Mouse (Mus musculus) cerebellum, postnatal 14 days (tissue): ENCODE measurements around the gene Rsph9.
A peak's percentile ranks its signal among the peaks of the same experiment; 100 is the strongest.

Experiments
- DNase-seq, 2 experiments: peaks; one replicate each; pipeline ENCODE4 v3.0.0; 2021; ENCODE audit warnings: mixed read lengths in 2 of 2

The Rsph9 gene

DNA sequence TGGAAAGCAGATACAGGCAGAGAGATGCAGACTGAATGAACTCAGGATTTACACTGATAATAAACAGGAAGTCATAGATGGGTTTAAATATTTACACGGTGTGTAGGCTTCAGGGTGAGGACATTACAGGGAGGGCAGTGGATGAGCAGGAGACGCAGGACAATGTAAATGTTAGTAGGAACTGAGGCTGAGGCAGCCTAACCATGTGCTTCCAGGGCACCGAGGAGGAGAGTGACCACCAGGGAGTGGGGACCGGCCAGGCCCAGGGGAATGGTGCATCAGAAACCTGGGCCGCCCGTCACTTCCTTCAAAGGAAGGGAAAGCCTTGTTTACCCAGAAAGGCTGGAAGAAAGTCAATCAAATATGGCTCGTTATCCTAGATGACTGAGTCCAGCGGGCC, 45.5 kb downstream of the Rsph9 start:
- DNase-seq = no peak

DNA sequence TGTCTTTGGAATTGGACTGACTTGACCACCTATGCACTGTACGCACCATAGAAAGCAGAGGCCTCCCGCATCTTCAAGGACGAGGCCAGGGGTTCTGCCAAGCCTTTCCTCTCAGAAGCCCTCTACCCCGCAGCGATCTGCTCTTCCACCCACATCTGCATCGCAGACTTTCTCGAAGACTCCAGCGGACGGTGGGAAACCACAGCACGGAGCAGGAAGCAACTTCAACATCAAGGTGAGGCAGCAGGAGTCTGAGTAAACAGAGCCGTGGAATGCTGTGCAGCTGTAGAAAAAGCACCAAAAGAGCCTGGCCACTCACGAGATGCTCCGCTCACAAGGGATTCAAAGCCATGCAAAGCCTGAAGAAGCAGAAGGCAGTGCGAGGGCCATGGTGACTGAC, 52.1 kb downstream of the Rsph9 start:
- DNase-seq = no peak

DNA sequence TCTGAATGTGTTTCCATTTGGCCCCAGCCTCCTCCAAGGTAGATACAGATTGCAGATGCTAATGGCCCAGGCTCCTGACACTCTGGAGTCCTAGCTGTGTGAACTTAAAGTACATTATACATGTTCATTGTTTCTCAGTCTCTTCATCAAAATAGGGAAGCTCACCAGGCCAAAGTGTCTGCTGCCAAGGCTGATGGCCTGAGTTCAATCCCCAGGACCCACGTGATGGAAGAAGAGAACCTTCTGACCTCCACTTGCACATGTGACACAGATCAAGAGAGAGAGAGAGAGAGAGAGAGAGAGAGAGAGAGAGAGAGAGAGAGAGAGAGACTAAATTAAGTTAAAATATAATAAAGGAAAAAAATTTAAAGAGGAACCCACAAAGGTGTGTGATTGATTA, 52.7 kb downstream of the Rsph9 start:
- DNase-seq = no peak

DNA sequence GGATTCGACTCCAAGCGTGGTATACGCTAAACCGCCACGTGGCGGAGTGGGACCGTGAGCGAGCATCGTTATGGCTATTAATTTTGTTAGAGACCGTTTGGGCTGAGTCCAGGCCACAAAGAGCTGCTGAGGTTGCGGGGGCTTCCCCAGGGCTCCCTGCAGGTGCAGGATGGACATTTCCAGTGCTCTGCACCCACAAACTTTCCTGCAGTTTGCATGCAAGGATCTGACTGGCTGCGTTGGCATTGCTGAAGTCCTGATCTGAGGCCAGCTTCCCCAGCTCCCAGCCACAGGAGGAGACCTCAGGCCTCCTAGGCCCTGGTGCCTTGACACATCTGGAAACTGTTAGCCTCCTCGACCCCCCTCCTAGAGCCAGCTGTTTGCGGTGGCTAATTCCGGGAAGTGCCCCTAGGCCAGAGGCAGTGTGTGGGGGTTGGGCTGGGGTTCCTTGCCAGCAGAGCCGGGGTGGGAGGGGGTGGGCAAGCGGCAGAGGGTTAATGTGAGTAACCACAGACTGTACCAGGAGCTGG, 57.6 kb downstream of the Rsph9 start:
- no peak for DNase-seq

DNA sequence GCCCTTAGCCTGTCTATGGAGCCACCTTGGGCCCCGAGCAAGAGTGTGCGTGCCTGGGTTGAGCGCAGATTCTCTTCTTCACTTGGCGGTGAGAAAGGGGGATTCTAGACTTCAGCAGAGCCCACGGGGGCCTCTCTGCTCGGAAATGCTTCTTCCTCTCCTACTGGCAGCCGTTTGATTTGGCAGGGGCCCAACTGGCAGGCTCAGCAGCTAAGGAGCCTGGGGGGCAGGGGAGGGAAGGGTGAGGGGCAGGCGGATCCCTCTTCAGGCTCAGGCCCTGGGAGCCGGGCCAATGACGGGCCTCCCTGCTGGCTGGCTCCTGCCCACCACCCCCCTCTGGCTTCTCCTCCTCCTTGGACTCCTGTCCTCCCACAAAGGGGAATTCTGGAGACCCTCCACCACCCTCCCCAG, 59.9 kb downstream of the Rsph9 start:
- DNase-seq = peak; percentile 89 to 94

DNA sequence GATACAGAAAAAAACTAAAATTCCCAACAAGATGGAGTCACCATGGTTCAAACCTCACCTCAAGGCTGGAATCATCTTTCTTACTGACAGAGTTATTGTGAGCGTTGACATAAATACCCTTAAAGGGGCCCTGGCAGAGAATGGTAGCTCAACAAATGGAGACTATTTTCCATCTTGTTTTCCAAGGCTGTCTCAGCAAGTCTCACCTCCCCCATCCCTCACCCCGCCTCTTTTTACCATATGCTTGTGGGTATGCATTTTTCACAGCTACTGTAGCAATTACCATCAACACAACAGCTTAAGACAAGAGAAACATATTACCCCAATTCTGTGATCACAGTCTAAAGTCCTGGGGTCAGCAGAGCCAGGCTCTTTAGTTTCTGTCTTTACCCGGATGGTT, 60.6 kb downstream of the Rsph9 start:
- no peak for DNase-seq

DNA sequence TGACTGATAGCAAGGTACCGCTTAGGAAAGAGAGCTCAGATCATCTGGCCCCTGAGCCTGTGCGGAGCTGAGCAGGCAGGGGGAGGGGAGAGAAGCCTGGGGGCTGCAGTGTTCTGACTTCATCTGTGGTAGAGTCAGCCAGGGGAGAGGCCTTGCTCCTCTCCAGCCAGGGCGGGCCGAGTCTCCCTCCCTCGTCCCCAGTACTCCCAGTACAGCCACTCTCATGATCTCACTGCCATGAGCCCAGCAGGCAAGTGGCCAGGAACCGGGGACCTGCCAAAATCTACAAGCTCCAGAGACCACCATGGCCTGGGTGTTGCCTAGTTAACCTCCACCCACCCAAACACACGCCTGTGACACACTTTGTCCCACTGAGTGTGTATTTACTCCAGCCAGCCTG, 62.4 kb downstream of the Rsph9 start:
- DNase-seq = peak in 1 of 2 experiments; percentile 36

DNA sequence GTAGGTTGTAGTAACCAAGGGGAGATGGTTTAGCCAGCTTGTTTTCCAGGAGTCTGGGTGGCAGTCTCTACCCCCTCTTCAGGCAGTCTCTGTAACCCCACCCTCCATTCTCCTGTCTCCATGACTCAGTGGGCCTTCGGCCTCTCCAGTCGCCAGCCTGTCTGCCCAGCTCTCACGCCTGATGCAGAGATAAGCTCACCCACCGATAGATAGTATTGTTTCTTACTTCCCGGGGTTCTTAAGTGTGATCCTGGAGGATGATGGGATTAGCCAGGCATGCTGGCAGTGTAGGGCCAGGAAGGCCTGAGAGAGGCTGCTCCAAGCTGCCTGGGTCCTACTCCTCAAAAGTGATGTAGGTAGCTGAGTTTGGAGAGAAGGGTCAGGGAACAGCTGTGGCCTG, 63.0 kb downstream of the Rsph9 start:
- no peak for DNase-seq

DNA sequence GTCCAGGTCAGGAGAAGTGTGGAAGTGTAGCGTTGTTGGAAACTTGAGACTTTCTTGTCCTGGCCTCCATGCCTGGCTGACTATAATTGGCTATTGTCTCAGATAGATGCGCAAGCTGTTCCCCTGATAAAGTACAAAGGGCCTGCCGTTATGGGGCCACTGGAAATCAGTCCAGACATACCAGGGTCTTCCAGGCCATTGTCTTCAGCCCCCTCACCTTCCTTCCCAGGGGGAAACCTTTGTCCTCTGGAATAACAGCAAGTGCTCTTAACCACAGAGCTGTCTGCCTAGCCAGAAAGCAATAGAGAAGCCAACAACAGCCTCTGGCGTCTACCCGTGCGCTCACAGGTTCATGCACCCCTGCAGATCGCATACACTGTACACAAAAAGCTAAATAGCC, 63.6 kb downstream of the Rsph9 start:
- DNase-seq = no peak

DNA sequence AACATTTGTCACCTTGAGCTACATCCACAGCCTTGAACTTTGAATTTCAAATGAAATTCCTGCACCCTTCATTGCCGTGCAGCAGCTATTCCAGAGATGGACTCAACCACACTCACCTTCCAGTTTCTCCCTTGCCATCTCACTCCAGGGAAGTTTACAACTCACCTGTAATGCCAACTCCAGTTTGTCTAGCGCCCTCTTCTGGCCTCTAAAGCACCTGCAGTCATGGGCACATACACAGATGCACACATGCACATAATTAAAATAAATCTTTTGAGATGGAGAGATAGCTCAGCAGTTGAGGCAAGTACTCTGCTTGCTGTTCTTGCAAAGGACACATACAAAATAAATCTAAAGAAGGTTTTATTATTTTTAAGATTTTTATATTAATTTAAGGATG, 65.0 kb downstream of the Rsph9 start:
- no peak for DNase-seq

DNA sequence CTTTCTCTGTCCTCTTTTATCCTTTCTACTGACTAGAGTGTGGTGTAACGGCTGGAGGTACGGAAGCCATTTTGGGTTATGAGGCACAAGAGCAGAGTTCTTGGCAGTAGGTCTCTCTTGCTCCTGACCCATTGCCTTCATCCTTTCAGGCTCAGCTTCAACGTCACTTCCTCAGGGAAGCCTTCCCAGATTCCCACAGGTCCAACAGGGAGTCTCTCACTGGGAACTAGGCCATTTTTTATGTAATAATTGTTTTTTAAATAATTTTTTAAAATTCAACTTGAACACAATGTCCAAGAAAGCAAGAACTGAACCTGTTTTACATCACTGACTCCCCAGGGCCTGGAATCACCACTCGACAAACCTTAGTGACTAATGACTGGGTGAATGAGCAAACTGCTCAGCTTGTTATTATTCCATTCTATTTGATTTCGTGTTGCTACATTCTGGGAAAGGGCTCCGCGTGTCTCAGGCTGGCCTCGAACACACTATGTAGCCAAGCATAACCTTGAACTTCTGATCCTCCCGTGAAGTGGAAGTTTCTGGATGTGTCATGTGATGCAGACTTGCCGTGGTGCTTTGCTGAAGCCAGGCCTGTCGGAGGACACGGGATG, 66.0 kb downstream of the Rsph9 start:
- DNase-seq = no peak

DNA sequence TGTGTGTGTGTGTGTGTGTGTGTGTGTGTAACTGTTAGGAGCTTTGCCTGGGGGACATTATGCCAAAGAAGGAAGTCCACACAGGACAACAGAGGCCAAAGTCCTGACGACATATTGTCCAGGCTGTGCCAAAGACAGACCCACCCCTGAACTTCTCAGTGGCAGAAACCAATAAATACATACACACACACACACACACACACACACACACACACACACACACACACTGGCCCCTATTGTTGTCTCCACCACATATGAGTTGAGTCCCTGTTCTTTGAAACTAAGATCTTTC, 67.8 kb downstream of the Rsph9 start:
- DNase-seq = no peak

DNA sequence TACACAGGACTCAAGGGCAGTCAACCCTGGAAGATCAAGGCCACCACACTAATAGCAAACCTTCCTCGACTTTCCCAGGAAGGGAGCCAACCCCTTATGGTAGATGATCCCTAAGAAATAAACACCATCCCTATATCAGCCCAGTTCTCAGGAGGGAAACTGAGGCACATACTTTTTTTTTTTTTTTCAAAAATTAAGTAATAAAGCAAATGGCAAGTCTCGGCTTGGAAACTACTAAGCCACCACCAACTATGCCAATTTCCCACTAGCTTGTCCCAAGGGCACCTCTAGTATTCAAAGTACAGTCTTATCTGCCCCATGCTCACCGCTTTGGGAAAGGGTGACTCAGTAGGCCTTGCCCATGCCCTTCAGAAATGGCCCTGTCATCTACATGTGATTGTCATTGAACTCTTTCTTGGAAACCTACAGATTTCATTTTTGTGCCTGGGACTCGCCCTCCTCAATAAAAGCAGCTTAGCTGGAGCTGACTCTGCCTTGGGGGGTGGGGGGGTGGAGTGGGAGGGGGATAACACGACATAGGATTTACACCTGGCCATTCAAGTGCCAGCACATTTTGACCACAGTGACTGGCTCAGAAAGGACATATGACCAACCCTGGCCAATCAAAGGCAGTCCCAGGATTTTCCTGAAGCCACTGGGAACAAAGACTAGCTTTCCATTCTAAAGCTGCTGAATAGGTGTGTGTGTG, 68.3 kb downstream of the Rsph9 start:
- DNase-seq = no peak

DNA sequence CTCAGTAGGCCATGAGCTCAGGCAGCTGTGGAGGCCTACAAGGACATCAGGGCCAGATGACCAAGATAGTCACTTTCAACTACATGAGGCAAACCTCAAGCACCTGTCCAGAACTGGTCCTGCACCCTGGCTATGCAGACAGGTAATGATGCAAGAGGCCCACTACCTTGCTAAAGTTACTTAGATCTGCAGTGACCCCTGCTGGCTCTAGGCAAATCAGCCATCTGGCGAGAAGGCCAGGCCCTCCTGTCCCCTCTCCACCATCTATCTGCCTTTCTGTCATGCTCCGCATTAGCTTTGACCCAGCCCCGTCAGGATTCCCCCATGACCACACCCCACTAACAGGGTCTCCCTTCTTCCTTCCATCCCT, 68.9 kb downstream of the Rsph9 start:
- DNase-seq = peak in 1 of 2 experiments; percentile 39

DNA sequence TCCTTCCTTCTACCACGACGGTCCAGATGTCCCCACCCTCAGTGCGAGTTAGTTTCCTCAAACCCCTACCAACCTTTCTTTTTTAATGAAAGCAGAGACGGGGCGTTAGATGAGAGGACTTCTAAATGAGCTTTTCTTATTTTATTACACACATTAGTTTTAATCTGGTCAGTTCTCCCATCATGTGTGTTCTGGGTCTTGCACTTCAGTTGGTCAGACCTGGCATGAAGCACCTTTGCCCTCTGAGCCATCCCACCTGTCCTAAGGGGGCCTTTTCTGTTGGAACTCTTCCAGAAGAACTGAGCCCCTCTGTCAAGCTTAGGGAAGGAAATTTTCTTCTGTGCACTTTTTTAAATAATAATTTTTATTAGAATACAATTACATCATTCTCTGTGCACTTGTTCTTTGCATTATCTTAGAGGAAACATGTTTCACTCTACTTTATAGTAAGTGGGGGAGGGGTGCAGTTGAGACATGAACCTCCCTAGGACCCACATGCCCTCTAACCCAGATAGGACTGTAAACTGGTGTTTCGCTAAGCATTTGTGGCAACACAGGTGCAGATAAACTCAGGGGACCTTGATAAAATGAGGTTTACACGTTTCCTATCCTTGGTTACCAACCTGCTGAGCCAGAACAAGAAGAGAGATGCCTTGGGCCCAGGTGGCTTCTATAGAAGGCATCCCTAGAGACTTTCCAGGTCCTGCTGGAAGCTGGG, 69.5 kb downstream of the Rsph9 start:
- no peak for DNase-seq

DNA sequence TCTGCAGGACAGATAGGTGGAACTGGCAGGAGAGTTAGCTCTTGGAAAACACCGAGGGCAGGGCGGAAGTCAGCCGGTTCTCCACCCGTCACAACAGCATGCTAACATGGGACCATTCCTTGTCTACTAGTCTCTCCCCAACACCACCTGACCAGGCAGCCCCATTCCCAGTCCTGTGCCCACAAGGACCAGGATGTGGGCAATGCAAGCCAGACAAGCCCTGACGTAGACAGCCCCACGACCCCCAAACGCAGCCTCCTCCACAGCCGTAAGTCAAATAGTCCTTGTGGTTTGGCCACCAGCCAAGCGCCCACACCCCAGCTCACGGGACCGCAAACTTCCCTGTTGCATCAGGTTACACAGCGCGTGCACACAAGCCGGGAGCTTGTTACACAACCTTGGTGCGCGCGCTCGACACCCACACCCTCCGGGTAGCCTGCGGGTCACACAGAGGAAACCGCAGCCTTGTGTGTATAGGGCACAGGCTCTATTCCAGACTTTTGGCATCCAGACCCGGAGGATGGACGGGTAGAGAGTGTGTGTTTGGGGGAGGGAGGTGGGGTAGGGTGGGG, 70.2 kb downstream of the Rsph9 start:
- peak; percentile 34 to 43 for DNase-seq
